ENCODE assay signal across 13 mouse cellular contexts in the genomic region with DNA sequence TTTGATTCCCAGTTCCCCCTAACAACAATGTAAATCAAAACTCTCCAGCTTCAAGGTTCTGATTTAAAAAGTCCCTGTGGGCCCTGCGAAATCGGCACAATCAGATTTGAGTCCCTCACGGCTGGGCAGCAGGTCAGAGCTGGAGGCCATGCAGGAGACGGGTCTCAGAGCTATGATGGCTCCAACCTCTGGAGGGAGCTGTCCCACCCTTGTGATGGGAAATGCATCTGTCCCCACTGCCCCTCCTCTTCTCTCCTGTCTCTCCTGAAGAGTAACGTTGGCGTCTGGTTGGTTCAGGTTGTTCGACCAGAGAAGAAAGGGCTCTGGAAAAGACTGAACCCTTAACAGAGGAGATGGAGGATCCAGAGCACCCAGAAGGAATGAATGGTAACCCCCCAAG.
DNase-seq lines count a peak whose midpoint lies in the region; ATAC-seq lines count a peak whose summit lies in the region.
"Had no signal": no experiment of that assay in that cellular context is flagged by ENCODE, and none has a peak within 500 bp of the region (broad histone marks: within the 10 kb centered on the region; RNA-seq: fewer than 3 reads in every experiment).

No protein-coding gene starts in this region.

- H3K4me1 ChIP-seq in heart, embryonic 10.5 days = peaks cover 42% of the 10 kb centered on the region
- peaks cover 30% of the 10 kb centered on the region for H3K4me1 ChIP-seq in lung, embryonic 15.5 days
- peaks cover 12% of the 10 kb centered on the region; the same call in 1 of the 2 replicates for H3K4me1 ChIP-seq in intestine, embryonic 14.5 days (replicated peaks; ENCODE audit: control insufficient read depth, insufficient read depth, low read length)
- H3K4me1 ChIP-seq in stomach, embryonic 14.5 days (ENCODE audit: control insufficient read depth, insufficient read depth, low read length) = peaks cover 10% of the 10 kb centered on the region
- H3K4me1 ChIP-seq: neural tube, embryonic 12.5 days had no signal

- H3K4me3 ChIP-seq in heart, embryonic 10.5 days = no peak overlapping the region
- no peak overlapping the region for H3K4me3 ChIP-seq in lung, embryonic 15.5 days
- H3K4me3 ChIP-seq in intestine, embryonic 14.5 days (ENCODE audit: low read depth, low read length) = no peak overlapping the region
- no peak overlapping the region for H3K4me3 ChIP-seq in stomach, embryonic 14.5 days (ENCODE audit: low read depth, low read length)
- H3K4me3 ChIP-seq: embryonic facial prominence, embryonic 12.5 days; neural tube, embryonic 12.5 days had no signal

- H3K4me2 ChIP-seq in lung, embryonic 15.5 days = no peak overlapping the region
- no peak overlapping the region for H3K4me2 ChIP-seq in intestine, embryonic 14.5 days (ENCODE audit: low read length)
- H3K4me2 ChIP-seq in stomach, embryonic 14.5 days (replicated peaks; ENCODE audit: low read depth, low read length) = no peak overlapping the region
- H3K4me2 ChIP-seq: embryonic facial prominence, embryonic 12.5 days; neural tube, embryonic 12.5 days had no signal

- no peaks in the 10 kb centered on the region for H3K9me3 ChIP-seq in heart, embryonic 10.5 days
- no peaks in the 10 kb centered on the region for H3K9me3 ChIP-seq in lung, embryonic 15.5 days
- H3K9me3 ChIP-seq in intestine, embryonic 14.5 days (ENCODE audit: control insufficient read depth, low read length) = no peaks in the 10 kb centered on the region
- H3K9me3 ChIP-seq in stomach, embryonic 14.5 days (ENCODE audit: control insufficient read depth, low read depth, low read length) = no peaks in the 10 kb centered on the region
- H3K9me3 ChIP-seq: embryonic facial prominence, embryonic 12.5 days; neural tube, embryonic 12.5 days had no signal

- 72% methylated on average over 7 of the region's 7 CpGs for WGBS in heart, embryonic 10.5 days
- 75% methylated on average over 7 of the region's 7 CpGs for WGBS in lung, embryonic 15.5 days
- WGBS in intestine, embryonic 14.5 days = 73% methylated on average over 7 of the region's 7 CpGs
- WGBS in stomach, embryonic 14.5 days = 79% methylated on average over 7 of the region's 7 CpGs

- no peak for ATAC-seq in lung, embryonic 15.5 days (ENCODE audit: borderline replicate concordance, extremely low read depth, low FRiP score, low TSS enrichment)
- no peak for ATAC-seq in intestine, embryonic 14.5 days (replicated peaks; ENCODE audit: low FRiP score, low TSS enrichment, low read depth)
- ATAC-seq in stomach, embryonic 14.5 days (ENCODE audit: insufficient number of reproducible peaks, insufficient read depth, low FRiP score, low read depth) = no peak
- ATAC-seq: activated CD4-positive, CD25-positive, alpha-beta regulatory T cell, adult 4 months; inflammation-experienced regulatory T-cells, adult 6 months had no signal

- no peaks in the 10 kb centered on the region for H3K27me3 ChIP-seq in heart, embryonic 10.5 days (ENCODE audit: insufficient read depth, poor library complexity, severe bottlenecking)
- H3K27me3 ChIP-seq in lung, embryonic 15.5 days = no peaks in the 10 kb centered on the region
- H3K27me3 ChIP-seq in intestine, embryonic 14.5 days (replicated peaks; ENCODE audit: control insufficient read depth, insufficient read depth, low read length) = no peaks in the 10 kb centered on the region
- no peaks in the 10 kb centered on the region for H3K27me3 ChIP-seq in stomach, embryonic 14.5 days (ENCODE audit: control insufficient read depth, insufficient read depth, low read length)
- H3K27me3 ChIP-seq: embryonic facial prominence, embryonic 12.5 days; neural tube, embryonic 12.5 days had no signal

- no peaks in the 10 kb centered on the region for H3K36me3 ChIP-seq in heart, embryonic 10.5 days
- H3K36me3 ChIP-seq in lung, embryonic 15.5 days = no peaks in the 10 kb centered on the region
- H3K36me3 ChIP-seq in intestine, embryonic 14.5 days (ENCODE audit: control insufficient read depth, insufficient read depth, low read length) = no peaks in the 10 kb centered on the region
- no peaks in the 10 kb centered on the region for H3K36me3 ChIP-seq in stomach, embryonic 14.5 days (ENCODE audit: control insufficient read depth, insufficient read depth, low read length)
- H3K36me3 ChIP-seq: embryonic facial prominence, embryonic 12.5 days; neural tube, embryonic 12.5 days had no signal

- H3K27ac ChIP-seq in heart, embryonic 10.5 days = peak overlapping the region; percentile 48
- peak overlapping the region; percentile 82 for H3K27ac ChIP-seq in lung, embryonic 15.5 days
- H3K27ac ChIP-seq in intestine, embryonic 14.5 days (ENCODE audit: low read depth) = peak overlapping the region; percentile 22; the same call in 1 of the 2 replicates
- peak overlapping the region; percentile 44; the same call in 1 of the 2 replicates for H3K27ac ChIP-seq in stomach, embryonic 14.5 days (ENCODE audit: low read length)
- H3K27ac ChIP-seq: embryonic facial prominence, embryonic 12.5 days; neural tube, embryonic 12.5 days had no signal

- no peak overlapping the region for H3K9ac ChIP-seq in lung, embryonic 15.5 days
- no peak overlapping the region for H3K9ac ChIP-seq in intestine, embryonic 14.5 days (ENCODE audit: low read length)
- H3K9ac ChIP-seq in stomach, embryonic 14.5 days (replicated peaks; ENCODE audit: low read depth, low read length) = no peak overlapping the region
- H3K9ac ChIP-seq: embryonic facial prominence, embryonic 12.5 days; neural tube, embryonic 12.5 days had no signal

- no peak for DNase-seq in heart, embryonic 10.5 days (ENCODE audit: low spot score)
- DNase-seq in heart, adult 18-20 months = no peak
- DNase-seq in lung, postnatal 36 days = no peak
- DNase-seq in intestine, embryonic 14.5 days (ENCODE audit: low spot score) = no peak
- no peak for DNase-seq in cerebellum, adult 11-12 months
- no peak for DNase-seq in right cerebral cortex, postnatal 14 days
- DNase-seq: left cerebral cortex, postnatal 4 days had no signal

Comparison
In these comparisons a context has a peak if more than half of its experiments do, and no peak if none do; other contexts are left out.
1. H3K27ac ChIP-seq: peak in every context shown above with its lines; median percentile 82 in lung, embryonic 15.5 days; 48 in heart, embryonic 10.5 days; 44 in stomach, embryonic 14.5 days; 22 in intestine, embryonic 14.5 days.